Mouse (Mus musculus) small intestine, adult 2 months (tissue): Measurements from ENCODE around the gene Fads1.

Experiments
- CTCF ChIP-seq: fragments of 200-500 bp; IDR thresholded peaks from 2 replicates; pipeline ENCODE4 v1.5.1; 2012; ENCODE audit warnings: low read depth, mild to moderate bottlenecking, control low read depth, inconsistent platforms, low read length, moderate library complexity, mixed read lengths; ENCODE audit not compliant: insufficient replicate concordance, insufficient read length; ENCODE audit errors: extremely low read depth
- POLR2A ChIP-seq: fragments of 200-500 bp; IDR thresholded peaks from 2 replicates; pipeline ENCODE4 v1.6.1; 2012; ENCODE audit warnings: low read depth, mild to moderate bottlenecking, control low read depth, inconsistent platforms, low read length, moderate library complexity

DNA sequence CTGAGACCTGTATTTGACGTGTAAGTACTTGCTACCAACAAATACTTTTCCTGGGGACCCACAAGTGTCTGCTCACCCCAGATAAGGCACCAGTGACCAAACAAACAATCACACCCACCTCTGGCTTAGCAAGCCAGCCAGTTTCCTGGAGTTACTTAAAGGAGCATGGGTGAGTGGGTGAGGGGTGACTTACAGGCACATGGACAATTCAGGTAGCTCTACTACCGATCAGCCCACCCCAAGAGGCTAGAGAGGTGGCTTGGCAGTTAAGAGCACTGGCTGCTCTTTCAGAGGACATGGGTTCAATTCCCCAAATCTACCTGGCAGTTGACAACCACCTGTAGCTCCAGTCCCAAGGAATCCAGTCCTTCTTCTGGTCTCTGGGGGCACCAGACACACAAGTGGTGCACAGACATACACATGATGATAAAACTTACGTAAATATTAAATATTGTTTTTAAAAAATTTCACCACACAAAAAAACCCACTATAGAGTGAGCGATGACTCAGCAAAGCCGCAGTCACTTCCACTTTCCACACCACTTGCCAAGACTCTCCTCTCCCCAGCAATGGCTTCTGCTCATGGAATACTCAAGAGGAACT, 9.5 kb upstream of the Fads1 start:
- TF ChIP-seq CTCF, result no peak
- TF ChIP-seq POLR2A, result no peak
